Mouse (Mus musculus): Measurements from ENCODE around the gene Mtmr4.

- TF ChIP-seq POLR2A (IDR thresholded peaks at IDR 0.05; ENCODE audit: insufficient read depth, low read length): no peak
- TF ChIP-seq CTCF (IDR thresholded peaks at IDR 0.05; ENCODE audit: low read depth, low read length): no peak
- TF ChIP-seq EP300 (IDR thresholded peaks at IDR 0.05; ENCODE audit: insufficient read depth, low read depth, low read length): no peak
Observed at GRCm38 (mm10) chr11:87617606-87618005, 25.6 kb downstream of the Mtmr4 start.

Data from ES-Bruce4 (cell line).